Mouse (Mus musculus) spleen, adult 2 months (tissue): ENCODE measurements around the gene Runx2. TPM values are rescaled to one million over a fixed set of nuclear protein-coding genes. Genes with fewer than 3 reads are reported as not detected.
A peak's percentile ranks its signal among the peaks of the same experiment; 100 is the strongest.

ENCODE experiments used
- DNase-seq, 2 experiments: peaks; one replicate each; pipeline versions ENCODE4 v3.0.0 to v3.0.0-alpha.2; 2012 to 2021; ENCODE audit warnings: low spot score in 2 of 2, low read depth in 1 of 2
- H3K27ac ChIP-seq: fragments of 200-500 bp; 2 replicates; pipeline ENCODE4 v1.5.1; 2012; ENCODE audit warnings: low read length, inconsistent platforms; ENCODE audit not compliant: insufficient read depth
- H3K27me3 ChIP-seq: fragments of 200-500 bp; 2 replicates; pipeline ENCODE4 v1.6.1; 2012; ENCODE audit warnings: mild to moderate bottlenecking, moderate library complexity, low read length, inconsistent platforms; ENCODE audit not compliant: control insufficient read depth, insufficient read depth
- H3K36me3 ChIP-seq: fragments of 200-500 bp; 2 replicates; pipeline ENCODE4 v1.6.1; 2012; ENCODE audit warnings: mild to moderate bottlenecking, low read length, inconsistent platforms; ENCODE audit not compliant: control insufficient read depth, insufficient read depth
- H3K4me1 ChIP-seq: fragments of 200-500 bp; 2 replicates; pipeline ENCODE4 v1.6.1; 2011; ENCODE audit warnings: inconsistent platforms; ENCODE audit not compliant: control insufficient read depth, insufficient read depth, insufficient read length
- H3K4me3 ChIP-seq: fragments of 200-500 bp; 2 replicates; pipeline ENCODE4 v1.5.1; 2011; ENCODE audit warnings: mild to moderate bottlenecking, inconsistent platforms; ENCODE audit not compliant: insufficient read depth, insufficient read length; ENCODE audit errors: extremely low read depth
- CTCF ChIP-seq: fragments of 200-500 bp; IDR thresholded peaks from 2 replicates; pipeline ENCODE4 v1.5.1; 2011; ENCODE audit warnings: mild to moderate bottlenecking, inconsistent platforms; ENCODE audit not compliant: insufficient read depth, insufficient read length, insufficient replicate concordance; ENCODE audit errors: extremely low read depth
- POLR2A ChIP-seq: fragments of 200-500 bp; IDR thresholded peaks from 2 replicates; pipeline ENCODE4 v1.6.1; 2011; ENCODE audit warnings: low read depth, low read length, inconsistent platforms
- WGBS: fragments of 180-500 bp; shearing (Covaris S2); methylation state at CpG from one replicate; pipeline ENCODE4 v1.1.7; 2018; 5-methylcytosine and 5-hydroxymethylcytosine counted together
- polyA plus RNA-seq: library from polyadenylated mRNA; depleted of rRNA; stranded (reverse); fragments of >200 nt; gene quantifications from 2 replicates; pipeline ENCODE4 v1.2.3, GENCODE M21; 2012

Gene Runx2
- polyA plus RNA-seq, 1 experiment, result 11.1 TPM

- H3K27me3 ChIP-seq, result no peaks in the 10 kb centered on the region
- H3K27ac ChIP-seq, result no peak overlapping the region
- no peaks in the 10 kb centered on the region for H3K4me1 ChIP-seq
- TF ChIP-seq POLR2A (no peak), CTCF (no peak)
- DNase-seq, result no peak
- H3K4me3 ChIP-seq, result no peak overlapping the region
- H3K36me3 ChIP-seq, result no peaks in the 10 kb centered on the region
- 68% methylated on average over 2 of the region's 2 CpGs for whole genome bisulfite sequencing
These were observed 31.5 kb downstream of the Runx2 start for GRCm38 (mm10) chr17:44783143-44783542.

GRCm38 (mm10) chr17:44782366-44782765, 32.2 kb downstream of the Runx2 start:
- Histone ChIP-seq H3K36me3 (no peaks in the 10 kb centered on the region), H3K27me3 (no peaks in the 10 kb centered on the region), H3K27ac (no peak overlapping the region), H3K4me3 (no peak overlapping the region), H3K4me1 (no peaks in the 10 kb centered on the region)
- DNase-seq, result no peak
- TF ChIP-seq CTCF, result no peak
- no peak for TF ChIP-seq POLR2A
- WGBS, result 88% methylated on average over 4 of the region's 4 CpGs

- DNase-seq, result no peak
- Histone ChIP-seq H3K27ac (no peak overlapping the region), H3K27me3 (no peaks in the 10 kb centered on the region), H3K4me3 (no peak overlapping the region), H3K36me3 (no peaks in the 10 kb centered on the region), H3K4me1 (no peaks in the 10 kb centered on the region)
- 80% methylated on average over 4 of the region's 4 CpGs for WGBS
- TF ChIP-seq CTCF, result no peak
- TF ChIP-seq POLR2A, result no peak
These were observed 34.2 kb downstream of the Runx2 start for GRCm38 (mm10) chr17:44780353-44780752.

DNA sequence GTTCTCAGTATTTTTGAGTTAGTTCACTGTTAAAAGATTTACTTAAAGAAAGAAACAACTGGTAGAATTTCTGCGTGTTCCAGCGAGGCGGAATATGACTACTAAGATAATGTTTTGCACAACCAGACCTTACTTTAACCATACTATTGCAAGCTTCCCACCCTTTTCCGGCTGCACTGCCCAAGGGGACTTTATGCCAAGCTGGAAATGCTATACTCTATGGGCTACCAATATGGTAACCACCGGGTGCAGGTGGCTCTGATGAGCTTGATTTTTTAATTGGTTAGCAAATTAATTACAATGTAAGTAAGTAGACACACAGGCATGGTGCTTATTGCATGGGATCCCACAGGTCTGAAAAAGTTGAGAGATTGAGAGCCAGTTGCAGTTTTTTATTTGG, 36.5 kb downstream of the Runx2 start:
- Histone ChIP-seq H3K27ac (no peak overlapping the region), H3K36me3 (no peaks in the 10 kb centered on the region), H3K4me1 (no peaks in the 10 kb centered on the region), H3K4me3 (no peak overlapping the region), H3K27me3 (no peaks in the 10 kb centered on the region)
- WGBS, result 75% methylated on average over 5 of the region's 5 CpGs
- no peak for DNase-seq
- TF ChIP-seq CTCF (no peak), POLR2A (no peak)

DNA sequence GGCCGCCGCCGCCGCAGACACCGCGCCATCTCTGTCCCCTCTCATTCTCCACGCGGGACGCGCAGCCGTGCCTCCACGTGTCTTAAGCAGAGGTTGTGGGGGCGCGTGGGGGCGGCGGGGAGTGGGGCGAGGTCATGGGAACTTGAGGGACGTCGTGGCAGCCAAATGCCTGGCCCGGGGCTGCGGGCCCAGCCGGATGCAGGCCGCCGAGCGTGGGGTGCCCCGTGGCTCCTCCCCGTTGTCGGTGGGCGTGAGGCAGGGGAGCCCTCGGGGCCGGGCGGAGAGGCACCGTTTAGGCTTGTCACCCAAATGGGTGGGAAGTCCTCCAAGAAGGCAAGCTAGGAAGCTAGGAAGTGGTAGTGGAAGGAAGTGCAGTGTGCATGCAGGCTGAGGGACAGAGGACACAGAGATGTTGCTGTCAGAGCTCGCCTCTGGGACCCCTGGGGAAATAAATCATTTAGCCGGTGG, 37.2 kb downstream of the Runx2 start:
- peak; percentile 17 to 53 for DNase-seq
- H3K4me3 ChIP-seq, result peak overlapping the region; percentile 85
- peak overlapping the region; percentile 27 for H3K27ac ChIP-seq
- H3K27me3 ChIP-seq, result no peaks in the 10 kb centered on the region
- H3K36me3 ChIP-seq, result no peaks in the 10 kb centered on the region
- WGBS, result under 1% methylated on average over 35 of the region's 35 CpGs
- H3K4me1 ChIP-seq, result no peaks in the 10 kb centered on the region
- TF ChIP-seq POLR2A (no peak), CTCF (no peak)

GRCm38 (mm10) chr17:44776738-44777270, 37.8 kb downstream of the Runx2 start, which contains the start of gene Supt3:
TSS of gene Supt3 (plus strand) at chr17:44777152.
- peak within 1 kb of the TSS; percentile 89 for H3K4me3 ChIP-seq
- H3K27me3 ChIP-seq, result no peaks in the 10 kb centered on the region
- H3K27ac ChIP-seq, result peak within 1 kb of the TSS; percentile 76
- WGBS, result 1% methylated on average over 32 of the region's 40 CpGs
- TF ChIP-seq CTCF (no peak), POLR2A (no peak)
- DNase-seq, result peak; percentile 89 to 94
- no peaks in the 10 kb centered on the region for H3K4me1 ChIP-seq
- no peaks in the 10 kb centered on the region for H3K36me3 ChIP-seq

GRCm38 (mm10) chr17:44772576-44772975, 42.0 kb downstream of the Runx2 start:
- no peaks in the 10 kb centered on the region for H3K36me3 ChIP-seq
- TF ChIP-seq CTCF, result no peak
- TF ChIP-seq POLR2A, result no peak
- no peak overlapping the region for H3K4me3 ChIP-seq
- no peak overlapping the region for H3K27ac ChIP-seq
- WGBS, result 89% methylated on average over 2 of the region's 2 CpGs
- no peaks in the 10 kb centered on the region for H3K4me1 ChIP-seq
- no peaks in the 10 kb centered on the region for H3K27me3 ChIP-seq
- no peak for DNase-seq

- no peaks in the 10 kb centered on the region for H3K27me3 ChIP-seq
- H3K4me1 ChIP-seq, result no peaks in the 10 kb centered on the region
- WGBS, result 94% methylated on average over 2 of the region's 2 CpGs
These were observed 43.7 kb downstream of the Runx2 start for GRCm38 (mm10) chr17:44770871-44771270.

More at GRCm38 (mm10) chr17:44770871-44771270, 43.7 kb downstream of the Runx2 start:
- no peak for DNase-seq
- TF ChIP-seq POLR2A, result no peak
- no peak for TF ChIP-seq CTCF
- H3K4me3 ChIP-seq, result no peak overlapping the region
- H3K27ac ChIP-seq, result no peak overlapping the region
- no peaks in the 10 kb centered on the region for H3K36me3 ChIP-seq
